Mouse (Mus musculus) heart, postnatal 0 days (tissue): ENCODE data around the gene Dicer1. TPM values are rescaled to one million over a fixed set of nuclear protein-coding genes. Genes with fewer than 3 reads are reported as not detected.
A peak's percentile ranks its signal among the peaks of the same experiment; 100 is the strongest.

ENCODE experiments used
- ATAC-seq: fragments of 200-750 bp; cut with Nextera tagmentation; 2 replicates; pipeline ENCODE4 v1.8.0; 2017; ENCODE audit warnings: low read depth, moderate number of reproducible peaks, moderate library complexity; ENCODE audit not compliant: insufficient read depth
- DNase-seq: peaks from one replicate; pipeline ENCODE4 v3.0.0-alpha.2; 2016; ENCODE audit warnings: low spot score
- H3K27ac ChIP-seq: fragments of 300-500 bp; sonication (generic); 2 replicates; pipeline ENCODE4 v1.5.1; 2014; ENCODE audit warnings: low read depth, mild to moderate bottlenecking
- H3K27me3 ChIP-seq: fragments of 300-500 bp; sonication (generic); 2 replicates; pipeline ENCODE4 v1.6.1; 2014; ENCODE audit warnings: low read length, mixed read lengths; ENCODE audit not compliant: control insufficient read depth, insufficient read depth
- H3K36me3 ChIP-seq: fragments of 300-500 bp; sonication (generic); replicated peaks from 2 replicates; pipeline ENCODE4 v1.6.1; 2014; ENCODE audit warnings: low read length, mixed read lengths; ENCODE audit not compliant: control insufficient read depth, insufficient read depth
- H3K4me1 ChIP-seq: fragments of 300-500 bp; sonication (generic); 2 replicates; pipeline ENCODE4 v1.6.1; 2014; ENCODE audit warnings: antibody characterized with exemption; ENCODE audit not compliant: control insufficient read depth, insufficient read depth
- H3K4me2 ChIP-seq: fragments of 300-500 bp; sonication (generic); 2 replicates; pipeline ENCODE4 v1.6.1; 2014; ENCODE audit warnings: low read depth, mild to moderate bottlenecking, low read length, moderate library complexity
- H3K4me3 ChIP-seq: fragments of 300-500 bp; sonication (generic); 2 replicates; pipeline ENCODE4 v1.5.1; 2014; ENCODE audit warnings: low read depth, low read length
- H3K9ac ChIP-seq: fragments of 300-500 bp; sonication (generic); replicated peaks from 2 replicates; pipeline ENCODE4 v1.6.1; 2014; ENCODE audit warnings: low read depth, low read length, mixed read lengths
- H3K9me3 ChIP-seq: fragments of 300-500 bp; sonication (generic); replicated peaks from 2 replicates; pipeline ENCODE4 v1.6.1; 2016; ENCODE audit warnings: low read length; ENCODE audit not compliant: control insufficient read depth
- CTCF ChIP-seq: IDR thresholded peaks from 2 replicates; pipeline ENCODE4 v1.5.1; 2016; ENCODE audit warnings: antibody characterized with exemption, control low read depth, low read depth
- EP300 ChIP-seq: IDR thresholded peaks from 2 replicates; pipeline ENCODE4 v1.6.1; 2016; ENCODE audit warnings: antibody characterized with exemption, low read depth
- WGBS: fragments of 180-500 bp; shearing (Covaris S2); extraction: QIAGEN DNeasy Blood & Tissue Kit; methylation state at CpG from one replicate; pipeline ENCODE4 v1.1.7; 2014; 5-methylcytosine and 5-hydroxymethylcytosine counted together
- polyA plus RNA-seq: library from polyadenylated mRNA; unstranded; fragments of >200 nt; fragmentation: Nextera tagmentation; extraction: Ambion mirVana; gene quantifications from 2 replicates; pipeline ENCODE4 v1.2.1, GENCODE M21; 2015
- total RNA-seq: library from RNA; depleted of rRNA; stranded (reverse); fragments of >200 nt; gene quantifications from 2 replicates; pipeline ENCODE4 v1.2.3, GENCODE M21; 2014; ENCODE audit warnings: low replicate concordance; rRNA removed

The Dicer1 gene
- total and polyA plus RNA-seq, 2 experiments from 2014 or later: 14.3 to 32.1 TPM

- H3K4me1 ChIP-seq: no peaks in the 10 kb centered on the region
- no peak overlapping the region for H3K27ac ChIP-seq
- no peaks in the 10 kb centered on the region for H3K9me3 ChIP-seq
- H3K9ac ChIP-seq: no peak overlapping the region
- WGBS: 83% methylated on average over 6 of the region's 6 CpGs
- H3K27me3 ChIP-seq: 0 out of 2 replicates have a peak, but pooled peaks cover 4% of the 10 kb centered on the region
- H3K36me3 ChIP-seq: no peaks in the 10 kb centered on the region
- no peak for ATAC-seq
- DNase-seq: no peak
- no peak overlapping the region for H3K4me2 ChIP-seq
- no peak overlapping the region for H3K4me3 ChIP-seq
- TF ChIP-seq EP300: no peak
- no peak for TF ChIP-seq CTCF
Observed at GRCm38 (mm10) chr12:104648366-104648765, 103.4 kb downstream of the Dicer1 start.

DNA sequence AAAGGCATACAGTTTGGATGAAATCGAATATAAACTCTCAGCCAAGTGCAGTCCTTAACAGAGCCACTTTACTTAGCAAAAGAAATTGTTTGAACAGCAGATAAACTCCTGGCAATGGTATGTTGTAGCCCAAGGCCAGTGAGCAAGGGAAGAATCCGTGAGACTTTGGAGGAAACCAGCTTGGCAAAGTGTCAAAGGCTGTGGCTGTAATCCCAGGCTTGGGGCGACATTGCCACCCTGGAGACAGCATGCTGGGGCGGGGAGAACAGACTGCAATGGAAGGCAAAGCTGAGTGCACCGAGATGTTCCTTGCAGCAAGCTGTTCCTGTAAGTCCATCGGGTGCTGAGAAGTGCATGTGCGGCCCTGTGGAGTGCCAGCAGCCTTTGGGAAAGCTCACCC is 109.4 kb downstream of the Dicer1 start:
- Histone ChIP-seq H3K9ac (no peak overlapping the region), H3K36me3 (no peaks in the 10 kb centered on the region), H3K4me1 (peaks cover 4% of the 10 kb centered on the region; the same call in 1 of the 2 replicates), H3K27ac (no peak overlapping the region), H3K9me3 (no peaks in the 10 kb centered on the region), H3K4me2 (no peak overlapping the region), H3K4me3 (no peak overlapping the region), H3K27me3 (peaks cover 19% of the 10 kb centered on the region; the same call in 1 of the 2 replicates)
- TF ChIP-seq CTCF (no peak), EP300 (no peak)
- no peak for ATAC-seq
- WGBS: 41% methylated on average over 7 of the region's 7 CpGs
- no peak for DNase-seq

- Histone ChIP-seq H3K27ac (no peak overlapping the region), H3K4me3 (no peak overlapping the region), H3K27me3 (peaks cover 25% of the 10 kb centered on the region), H3K4me2 (no peak overlapping the region), H3K9me3 (no peaks in the 10 kb centered on the region), H3K9ac (no peak overlapping the region), H3K4me1 (peaks cover 4% of the 10 kb centered on the region; the same call in 1 of the 2 replicates), H3K36me3 (no peaks in the 10 kb centered on the region)
- ATAC-seq (no peak), DNase-seq (no peak)
- WGBS: 80% methylated on average over 1 of the region's 1 CpGs
- TF ChIP-seq CTCF (no peak), EP300 (no peak)
Observed at GRCm38 (mm10) chr12:104640934-104641333, 110.8 kb downstream of the Dicer1 start.

DNA sequence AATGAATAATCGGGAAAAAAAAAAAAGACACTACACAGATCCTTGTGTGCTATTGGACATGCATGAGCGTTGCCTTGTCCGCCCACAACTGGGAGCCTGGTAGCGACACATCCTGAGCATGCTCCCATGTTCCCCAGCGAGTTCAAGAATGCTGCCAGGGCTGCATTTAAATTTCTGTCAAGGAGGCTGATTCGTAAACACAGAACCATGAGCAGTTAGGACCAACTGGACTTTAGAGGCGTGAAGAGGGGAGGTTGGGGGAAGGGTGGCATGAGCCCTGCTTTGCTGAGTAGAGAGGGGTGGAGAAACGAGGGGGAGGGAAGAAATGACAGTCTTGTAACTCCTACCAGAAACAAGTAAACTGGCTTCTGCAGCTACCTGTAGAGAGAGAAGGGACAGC is 113.6 kb downstream of the Dicer1 start:
- Histone ChIP-seq H3K9me3 (no peaks in the 10 kb centered on the region), H3K4me1 (peaks cover 4% of the 10 kb centered on the region; the same call in 1 of the 2 replicates), H3K4me2 (no peak overlapping the region), H3K4me3 (0 out of 2 replicates have a peak overlapping the region, but pooled peaks have one; percentile 9), H3K27me3 (peaks cover 25% of the 10 kb centered on the region), H3K9ac (no peak overlapping the region), H3K36me3 (no peaks in the 10 kb centered on the region), H3K27ac (no peak overlapping the region)
- no peak for DNase-seq
- 34% methylated on average over 8 of the region's 8 CpGs for WGBS
- TF ChIP-seq EP300: no peak
- no peak for TF ChIP-seq CTCF
- ATAC-seq: no peak

Other genes with a start within 250 kb of the Dicer1 start
- 0.31 and 0.70 TPM in 2 replicates for gene Clmn, start 113.1 kb upstream of the Dicer1 start, total RNA-seq
- 0.22 and 0.31 TPM in 2 replicates for gene Clmn, start 113.1 kb upstream of the Dicer1 start, polyA plus RNA-seq